Mouse (Mus musculus) MEL (cell line): ENCODE results near the gene Gabbr1. TPM values are rescaled to one million over a fixed set of nuclear protein-coding genes. Genes with fewer than 3 reads are reported as not detected.

Source experiments
- DNase-seq: peaks from one replicate; pipeline ENCODE4 v3.0.0; 2011; ENCODE audit warnings: low read depth, low spot score
- H3K27ac ChIP-seq: 2 replicates; pipeline ENCODE4 v1.5.1; 2012; ENCODE audit warnings: low read depth, mild to moderate bottlenecking, control low read depth, low read length, moderate library complexity; ENCODE audit not compliant: control insufficient read depth
- H3K27me3 ChIP-seq, 2 experiments: fragments of 150-350 bp in 1 of 2; sonication (generic) in 1 of 2; 2 replicates each; pipeline ENCODE4 v1.6.1; 2012; ENCODE audit warnings: low read length in 2 of 2, mild to moderate bottlenecking in 2 of 2, improper control_type of control experiment in 1 of 2, moderate library complexity in 1 of 2; ENCODE audit not compliant: insufficient read depth in 2 of 2, control insufficient read depth in 1 of 2
- H3K36me3 ChIP-seq, 2 experiments: 2 replicates each; pipeline ENCODE4 v1.6.1; 2012 to 2014; ENCODE audit warnings: low read length in 2 of 2, improper control_type of control experiment in 1 of 2, inconsistent platforms in 1 of 2, mild to moderate bottlenecking in 1 of 2; ENCODE audit not compliant: insufficient read depth in 2 of 2, control insufficient read depth in 1 of 2
- H3K4me1 ChIP-seq, 2 experiments: fragments of 150-350 bp in 1 of 2; sonication (generic) in 1 of 2; 2 replicates each; pipeline ENCODE4 v1.6.1; 2012; ENCODE audit warnings: low read length in 2 of 2, improper control_type of control experiment in 1 of 2, mild to moderate bottlenecking in 1 of 2; ENCODE audit not compliant: insufficient read depth in 2 of 2, control insufficient read depth in 1 of 2
- H3K4me3 ChIP-seq, 2 experiments: fragments of 150-350 bp in 1 of 2; sonication (generic) in 1 of 2; 2 replicates each; pipeline ENCODE4 v1.5.1; 2012; ENCODE audit warnings: low read depth in 2 of 2, low read length in 2 of 2, mild to moderate bottlenecking in 2 of 2, moderate library complexity in 2 of 2, control low read depth in 1 of 2, improper control_type of control experiment in 1 of 2; ENCODE audit not compliant: control insufficient read depth in 1 of 2, insufficient read depth in 1 of 2
- H3K79me2 ChIP-seq: 2 replicates; pipeline ENCODE4 v1.6.1; 2012; ENCODE audit warnings: mild to moderate bottlenecking, low read length, moderate library complexity; ENCODE audit not compliant: control insufficient read depth, poor library complexity, insufficient read depth
- H3K9ac ChIP-seq: 2 replicates; pipeline ENCODE4 v1.6.1; 2012; ENCODE audit warnings: low read depth, mild to moderate bottlenecking, control low read depth, low read length, moderate library complexity; ENCODE audit not compliant: control insufficient read depth, poor library complexity, severe bottlenecking
- H3K9me3 ChIP-seq: fragments of 150-350 bp; sonication (generic); replicated peaks from 2 replicates; pipeline ENCODE4 v1.6.1; 2012; ENCODE audit warnings: mild to moderate bottlenecking, low read length, improper control_type of control experiment, moderate library complexity; ENCODE audit not compliant: insufficient read depth
- CTCF ChIP-seq, 3 experiments: IDR thresholded peaks in 2 of 3; conservative IDR thresholded peaks in 1 of 3; 2 replicates each; pipeline ENCODE4 v1.5.1; 2011 to 2012; ENCODE audit warnings: low read length in 3 of 3, low read depth in 2 of 3, mild to moderate bottlenecking in 2 of 3, improper control_type of control experiment in 1 of 3, inconsistent platforms in 1 of 3, mixed read lengths in 1 of 3, moderate library complexity in 1 of 3; ENCODE audit not compliant: control insufficient read depth in 1 of 3, insufficient read depth in 1 of 3, poor library complexity in 1 of 3, severe bottlenecking in 1 of 3
- ELF1 ChIP-seq: IDR thresholded peaks from 2 replicates; pipeline ENCODE4 v1.6.1; 2014; ENCODE audit warnings: low read depth, mild to moderate bottlenecking, inconsistent platforms, low read length, improper control_type of control experiment, moderate library complexity
- ETS1 ChIP-seq: IDR thresholded peaks from 2 replicates; pipeline ENCODE4 v1.6.1; 2012; ENCODE audit warnings: low read depth, mild to moderate bottlenecking, inconsistent platforms, low read length, improper control_type of control experiment, moderate library complexity
- MAFK ChIP-seq: IDR thresholded peaks from 2 replicates; pipeline ENCODE4 v1.6.1; 2011; ENCODE audit warnings: low read depth, mild to moderate bottlenecking, low read length, improper control_type of control experiment, borderline replicate concordance
- MXI1 ChIP-seq: IDR thresholded peaks from 2 replicates; pipeline ENCODE4 v1.6.1; 2011; ENCODE audit warnings: mild to moderate bottlenecking, low read depth, low read length, improper control_type of control experiment
- MYB ChIP-seq: IDR thresholded peaks from 2 replicates; pipeline ENCODE4 v1.6.1; 2011; ENCODE audit warnings: mild to moderate bottlenecking, low read depth, low read length, improper control_type of control experiment
- NELFE ChIP-seq: IDR thresholded peaks from 2 replicates; pipeline ENCODE4 v1.6.1; 2011; ENCODE audit warnings: low read depth, low read length, improper control_type of control experiment
- NRF1 ChIP-seq: IDR thresholded peaks from 2 replicates; pipeline ENCODE4 v1.6.1; 2014; ENCODE audit warnings: low read depth, mild to moderate bottlenecking, inconsistent platforms, low read length, improper control_type of control experiment, moderate library complexity; ENCODE audit not compliant: poor library complexity, insufficient read depth, severe bottlenecking
- POLR2A ChIP-seq, 2 experiments: IDR thresholded peaks; 2 replicates each; pipeline ENCODE4 v1.6.1; 2011 to 2012; ENCODE audit warnings: low read length in 2 of 2, mild to moderate bottlenecking in 2 of 2, control low read depth in 1 of 2, improper control_type of control experiment in 1 of 2, low read depth in 1 of 2, moderate library complexity in 1 of 2; ENCODE audit not compliant: control insufficient read depth in 1 of 2, insufficient read depth in 1 of 2, poor library complexity in 1 of 2
- RAD21 ChIP-seq: IDR thresholded peaks from 2 replicates; pipeline ENCODE4 v1.6.1; 2011; ENCODE audit warnings: mild to moderate bottlenecking, low read depth, low read length, improper control_type of control experiment
- UBTF ChIP-seq: IDR thresholded peaks from 2 replicates; pipeline ENCODE4 v1.6.1; 2012; ENCODE audit warnings: low read depth, mild to moderate bottlenecking, inconsistent platforms, low read length, improper control_type of control experiment, moderate library complexity, borderline replicate concordance; ENCODE audit not compliant: insufficient read depth
- ZNF384 ChIP-seq: IDR thresholded peaks from 2 replicates; pipeline ENCODE4 v1.6.1; 2012; ENCODE audit warnings: low read depth, mild to moderate bottlenecking, inconsistent platforms, low read length, improper control_type of control experiment
- polyA plus RNA-seq, 2 experiments: library from polyadenylated mRNA; stranded (reverse) in 1 of 2; unstranded in 1 of 2; fragments of >175 nt in 1 of 2; fragments of >200 nt in 1 of 2; gene quantifications; 2 replicates each; pipeline versions ENCODE4 v1.2.1 to v1.2.4; 2012; ENCODE audit warnings: low replicate concordance in 2 of 2, low read depth in 1 of 2; ENCODE audit not compliant: insufficient read length in 2 of 2, insufficient read depth in 1 of 2, missing spikeins in 1 of 2
- total RNA-seq: library from RNA; depleted of rRNA; stranded (reverse); fragments of 300-350 nt; gene quantifications from 2 replicates; pipeline ENCODE4 v1.2.3, GENCODE M21; 2012

Gabbr1 gene
- total and polyA plus RNA-seq, 3 experiments, result 2.2 to 14.6 TPM; not detected in 1

DNA sequence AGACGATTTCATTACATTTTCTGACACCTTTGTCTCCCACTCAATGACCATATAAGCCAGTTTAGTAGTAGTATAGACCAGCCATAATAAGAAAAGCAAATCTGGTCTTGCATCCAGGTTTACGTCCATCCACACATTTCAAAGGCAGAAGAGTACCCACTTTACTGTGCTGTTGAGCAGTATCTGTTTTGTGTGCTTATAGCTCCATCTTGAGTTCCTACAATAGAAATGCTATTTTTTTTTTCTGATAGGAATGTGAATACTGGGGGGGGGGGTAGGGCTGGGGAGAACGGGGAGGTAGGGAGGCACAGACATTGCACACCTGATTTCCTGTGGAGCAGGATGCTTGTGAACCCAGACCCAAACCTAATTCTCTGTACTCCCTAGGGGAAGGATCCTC lies 2.2 kb downstream of the Gabbr1 start:
- Histone ChIP-seq H3K36me3 (peaks cover 0 to 7% of the 10 kb centered on the region in 2 experiments; a peak in 2 of 4 replicates), H3K9me3 (no peaks in the 10 kb centered on the region), H3K4me1 (peaks cover 2% of the 10 kb centered on the region in 2 experiments; a peak in 1 of 4 replicates), H3K27me3 (no peaks in the 10 kb centered on the region), H3K27ac (no peak overlapping the region), H3K79me2 (peaks cover 1% of the 10 kb centered on the region), H3K9ac (no peak overlapping the region), H3K4me3 (no peak overlapping the region)
- DNase-seq, result peak; percentile 20
- TF ChIP-seq ELF1 (no peak), RAD21 (peak; percentile 47), ZNF384 (peak; percentile 18; the same call in 1 of the 2 replicates), NELFE (no peak), CTCF (IDR thresholded peaks at IDR 0.05 in 2 of 3, conservative IDR thresholded peaks at IDR 0.05 in 1 of 3; ENCODE audit: control insufficient read depth in 1 of 3, insufficient read depth in 1 of 3, low read depth in 2 of 3, low read length in 3 of 3, poor library complexity in 1 of 3, severe bottlenecking in 1 of 3) (peak in 1 of 3 experiments; percentile 44; a peak in 2 of 6 replicates)

DNA sequence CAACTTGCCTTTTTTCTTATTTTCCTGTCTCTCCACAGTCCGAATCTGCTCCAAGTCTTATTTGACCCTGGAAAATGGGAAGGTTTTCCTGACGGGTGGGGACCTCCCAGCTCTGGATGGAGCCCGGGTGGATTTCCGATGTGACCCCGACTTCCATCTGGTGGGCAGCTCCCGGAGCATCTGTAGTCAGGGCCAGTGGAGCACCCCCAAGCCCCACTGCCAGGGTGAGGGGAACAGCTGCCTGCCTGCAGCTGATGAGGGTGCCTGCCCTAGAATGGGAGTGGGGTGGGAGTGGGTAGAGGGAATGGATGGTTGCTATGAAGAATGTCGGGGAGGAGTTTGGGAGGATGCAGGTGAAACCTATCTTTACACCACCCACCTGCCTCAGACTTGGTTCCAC lies 2.6 kb downstream of the Gabbr1 start:
- no peak for DNase-seq
- Histone ChIP-seq H3K4me3 (no peak overlapping the region), H3K9me3 (no peaks in the 10 kb centered on the region), H3K9ac (no peak overlapping the region), H3K4me1 (peaks cover 2% of the 10 kb centered on the region in 2 experiments; a peak in 1 of 4 replicates), H3K36me3 (peaks cover 0 to 7% of the 10 kb centered on the region in 2 experiments; a peak in 2 of 4 replicates)
- TF ChIP-seq ELF1 (no peak), MXI1 (no peak), POLR2A (IDR thresholded peaks at IDR 0.05; ENCODE audit: control insufficient read depth in 1 of 2, insufficient read depth in 1 of 2, low read depth in 1 of 2, low read length in 2 of 2, poor library complexity in 1 of 2) (no peak), RAD21 (no peak), MAFK (no peak), ETS1 (no peak), NRF1 (no peak), ZNF384 (no peak)
- TF ChIP-seq, all 39 proteins: peak for 0
- Histone ChIP-seq H3K27me3 (no peaks in the 10 kb centered on the region), H3K27ac (no peak overlapping the region), H3K79me2 (peaks cover 1% of the 10 kb centered on the region)

GRCm38 (mm10) chr17:37049570-37050310 lies 4.0 kb downstream of the Gabbr1 start:
- Histone ChIP-seq H3K4me3 (no peak overlapping the region), H3K9ac (no peak overlapping the region), H3K27ac (no peak overlapping the region), H3K27me3 (no peaks in the 10 kb centered on the region), H3K4me1 (0 out of 4 replicates have a peak, but pooled peaks cover under 1% of the 10 kb centered on the region in 2 experiments), H3K36me3 (peaks cover 0 to 5% of the 10 kb centered on the region in 2 experiments; a peak in 2 of 4 replicates), H3K9me3 (no peaks in the 10 kb centered on the region), H3K79me2 (peaks cover 1% of the 10 kb centered on the region)
- TF ChIP-seq MYB, result no peak
- no peak; a peak in 1 of 4 replicates for TF ChIP-seq POLR2A (IDR thresholded peaks at IDR 0.05; ENCODE audit: control insufficient read depth in 1 of 2, insufficient read depth in 1 of 2, low read depth in 1 of 2, low read length in 2 of 2, poor library complexity in 1 of 2)
- no peak for TF ChIP-seq UBTF
- no peak for DNase-seq
